Mouse (Mus musculus) hindbrain, embryonic 11.5 days (tissue): ENCODE results near the gene Dnaja4. TPM values are rescaled to one million over a fixed set of nuclear protein-coding genes. Genes with fewer than 3 reads are reported as not detected.

ENCODE experiments used
- ATAC-seq: fragments of 200-750 bp; cut with Nextera tagmentation; 2 replicates; pipeline ENCODE4 v1.8.0; 2017; ENCODE audit warnings: mild to moderate bottlenecking, moderate TSS enrichment, moderate library complexity; ENCODE audit not compliant: low FRiP score
- DNase-seq: peaks from one replicate; pipeline ENCODE4 v3.0.0-alpha.2; 2015; ENCODE audit warnings: low spot score
- H3K27ac ChIP-seq: fragments of 300-500 bp; sonication (generic); 2 replicates; pipeline ENCODE4 v1.5.1; 2014; ENCODE audit warnings: mild to moderate bottlenecking, low read depth, low read length
- H3K27me3 ChIP-seq: fragments of 300-500 bp; sonication (generic); 2 replicates; pipeline ENCODE4 v1.6.1; 2014; ENCODE audit warnings: mild to moderate bottlenecking, low read length, moderate library complexity, mixed read lengths; ENCODE audit not compliant: control insufficient read depth, insufficient read depth
- H3K36me3 ChIP-seq: fragments of 300-500 bp; sonication (generic); 2 replicates; pipeline ENCODE4 v1.6.1; 2014; ENCODE audit warnings: mild to moderate bottlenecking, low read length, moderate library complexity, mixed read lengths; ENCODE audit not compliant: control insufficient read depth, insufficient read depth
- H3K4me1 ChIP-seq: fragments of 300-500 bp; sonication (generic); replicated peaks from 2 replicates; pipeline ENCODE4 v1.6.1; 2014; ENCODE audit warnings: low read length, mixed read lengths; ENCODE audit not compliant: control insufficient read depth, insufficient read depth
- H3K4me2 ChIP-seq: fragments of 300-500 bp; sonication (generic); replicated peaks from 2 replicates; pipeline ENCODE4 v1.6.1; 2014; ENCODE audit warnings: mild to moderate bottlenecking, low read depth, low read length
- H3K4me3 ChIP-seq: fragments of 300-500 bp; sonication (generic); 2 replicates; pipeline ENCODE4 v1.5.1; 2014; ENCODE audit warnings: low read depth, low read length
- H3K9ac ChIP-seq: fragments of 300-500 bp; sonication (generic); 2 replicates; pipeline ENCODE4 v1.6.1; 2014; ENCODE audit warnings: low read depth, low read length
- H3K9me3 ChIP-seq: fragments of 300-500 bp; sonication (generic); 2 replicates; pipeline ENCODE4 v1.6.1; 2016; ENCODE audit warnings: low read length; ENCODE audit not compliant: control insufficient read depth
- WGBS: fragments of 180-500 bp; shearing (Covaris S2); extraction: QIAGEN DNeasy Blood & Tissue Kit; methylation state at CpG from one replicate; pipeline ENCODE4 v1.1.7; 2014; 5-methylcytosine and 5-hydroxymethylcytosine counted together
- polyA plus RNA-seq: library from polyadenylated mRNA; unstranded; fragments of >200 nt; fragmentation: Nextera tagmentation; extraction: Ambion mirVana; gene quantifications from 2 replicates; pipeline ENCODE4 v1.2.1, GENCODE M21; 2014

Dnaja4 gene
- polyA plus RNA-seq, 1 experiment from 2014 or later: 5.6 TPM

DNA sequence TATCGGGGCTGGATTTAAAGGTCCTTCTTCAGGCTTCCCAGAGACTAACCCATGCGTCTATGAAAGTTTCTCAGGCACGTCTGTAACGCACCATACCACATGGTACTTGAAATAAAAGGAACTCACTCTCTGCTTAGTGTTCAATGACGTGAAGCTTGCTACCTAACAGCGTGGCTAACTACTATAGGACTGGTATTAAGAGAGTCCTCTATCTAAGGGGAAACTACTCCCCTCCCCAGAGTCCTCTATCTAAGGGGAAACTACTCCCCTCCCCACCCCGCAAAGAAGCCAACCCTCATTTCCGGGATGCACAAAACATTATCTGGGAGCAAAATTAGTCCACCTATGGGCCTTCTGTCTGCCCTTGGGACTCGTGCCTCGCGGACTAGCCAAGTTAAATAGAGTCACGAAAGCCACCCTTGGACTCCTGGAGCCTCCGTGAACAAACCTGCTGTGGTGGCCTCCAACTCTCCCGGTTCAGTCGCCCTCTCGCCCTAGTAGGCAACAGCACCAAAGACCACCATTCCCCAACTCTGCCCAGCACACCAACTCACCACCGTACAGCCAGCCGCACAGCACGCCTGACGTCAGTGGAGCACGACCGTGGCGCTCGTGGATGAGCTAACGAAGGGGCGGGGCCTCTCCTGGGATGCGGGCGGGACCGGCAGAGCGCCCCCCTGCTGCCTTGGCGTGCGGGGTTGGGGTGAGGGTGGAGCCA lies 35.4 kb downstream of the Dnaja4 start, which contains the start of gene Wdr61:
Gene Wdr61 (minus strand): TSS at position 599 of the 718 bp plus-strand sequence.
- Histone ChIP-seq H3K9me3 (no peaks in the 10 kb centered on the region), H3K27ac (no peak within 1 kb of the TSS), H3K4me1 (peaks cover 4% of the 10 kb centered on the region; the same call in 1 of the 2 replicates), H3K36me3 (no peaks in the 10 kb centered on the region), H3K9ac (peak within 1 kb of the TSS; percentile 67), H3K4me3 (peak within 1 kb of the TSS; percentile 65), H3K27me3 (no peaks in the 10 kb centered on the region), H3K4me2 (peak within 1 kb of the TSS; percentile 56)
- WGBS: 2% methylated on average over 31 of the region's 32 CpGs
- ATAC-seq (peak; percentile 94), DNase-seq (peak; percentile 98)

DNA sequence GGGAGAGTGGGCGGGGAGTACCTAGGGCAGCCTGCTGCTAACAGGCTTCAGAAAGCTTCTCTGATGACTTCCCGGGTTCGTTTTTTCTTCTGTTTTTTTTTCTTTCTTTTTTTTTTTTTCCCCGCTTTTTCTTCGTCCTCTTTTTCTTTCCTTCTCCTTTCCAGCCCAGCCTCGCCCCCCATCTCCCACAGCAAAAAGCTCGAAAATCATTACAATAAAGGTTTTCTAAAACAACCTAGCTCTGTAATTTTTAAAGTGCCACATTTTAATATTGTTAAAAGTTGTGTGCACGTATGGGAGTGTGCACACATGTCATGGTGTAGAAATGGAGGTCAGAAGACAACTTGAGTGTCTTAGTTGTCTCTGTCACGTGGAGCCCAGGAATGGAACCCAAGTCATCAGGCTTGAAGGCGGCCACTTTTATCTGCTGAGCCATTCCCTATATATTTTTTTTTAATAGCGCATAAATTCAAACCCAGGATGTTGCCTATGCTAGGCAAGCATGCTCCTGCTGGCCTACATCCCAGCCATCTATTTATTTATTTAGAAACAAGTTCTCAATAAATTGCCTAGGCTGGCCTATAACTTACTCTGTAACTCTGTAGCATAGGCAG lies 36.1 kb downstream of the Dnaja4 start:
- H3K36me3 ChIP-seq: no peaks in the 10 kb centered on the region
- H3K4me3 ChIP-seq: peak overlapping the region; percentile 65
- peaks cover 4% of the 10 kb centered on the region; the same call in 1 of the 2 replicates for H3K4me1 ChIP-seq
- WGBS: 19% methylated on average over 11 of the region's 11 CpGs
- H3K9me3 ChIP-seq: no peaks in the 10 kb centered on the region
- ATAC-seq (no peak), DNase-seq (no peak)
- H3K27me3 ChIP-seq: no peaks in the 10 kb centered on the region
- peak overlapping the region; percentile 67 for H3K9ac ChIP-seq
- peak overlapping the region; percentile 56 for H3K4me2 ChIP-seq
- H3K27ac ChIP-seq: no peak overlapping the region

DNA sequence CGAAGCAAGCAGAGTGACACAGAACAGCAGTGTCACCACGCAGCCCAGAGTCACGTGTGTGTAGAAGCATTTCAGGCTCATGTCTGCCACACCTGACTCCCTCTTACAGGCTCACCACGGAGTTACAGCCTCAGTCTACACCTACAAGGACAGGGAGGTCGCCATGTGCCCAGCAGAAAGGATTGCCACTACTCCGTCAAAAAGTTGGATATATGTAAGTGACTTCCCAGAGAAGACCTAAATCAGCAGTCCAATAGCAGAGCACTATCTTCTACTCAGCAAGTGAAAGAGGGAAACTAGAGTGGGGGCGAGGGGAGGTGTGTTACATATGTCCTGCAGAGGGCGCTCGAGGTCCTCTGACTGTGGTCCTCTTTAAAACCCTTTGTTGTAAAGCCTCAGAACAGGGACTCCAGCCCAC lies 37.6 kb downstream of the Dnaja4 start:
- no peak for ATAC-seq
- H3K4me3 ChIP-seq: no peak overlapping the region
- H3K4me1 ChIP-seq: peaks cover 8% of the 10 kb centered on the region; the same call in 1 of the 2 replicates
- no peaks in the 10 kb centered on the region for H3K9me3 ChIP-seq
- H3K36me3 ChIP-seq: no peaks in the 10 kb centered on the region
- H3K27ac ChIP-seq: no peak overlapping the region
- no peak overlapping the region for H3K4me2 ChIP-seq
- 20% methylated on average over 9 of the region's 9 CpGs for WGBS
- no peak overlapping the region for H3K9ac ChIP-seq
- peak; percentile 92 for DNase-seq
- H3K27me3 ChIP-seq: no peaks in the 10 kb centered on the region

DNA sequence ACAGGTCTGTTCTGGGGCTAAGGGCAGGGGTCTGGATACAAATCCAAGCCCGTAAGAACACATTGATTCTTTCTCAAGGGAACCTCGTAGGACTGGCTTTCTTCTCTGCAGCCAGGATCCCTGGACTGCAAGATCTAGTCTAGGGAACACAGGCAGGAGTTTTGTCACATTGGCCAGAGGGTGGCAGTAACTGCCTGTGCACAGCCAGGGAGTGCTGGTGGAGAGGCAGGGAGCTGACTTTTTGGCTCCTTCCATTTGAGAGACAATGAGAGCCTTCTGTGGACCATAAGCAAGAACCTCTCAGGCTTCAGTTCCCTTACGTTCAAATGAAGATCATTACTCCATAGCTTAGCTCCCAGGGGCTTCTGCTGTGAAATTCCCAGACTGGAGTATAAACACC lies 39.7 kb downstream of the Dnaja4 start:
- Histone ChIP-seq H3K9ac (peak overlapping the region; percentile 27; the same call in 1 of the 2 replicates), H3K9me3 (no peaks in the 10 kb centered on the region), H3K4me3 (no peak overlapping the region), H3K4me1 (peaks cover 6% of the 10 kb centered on the region; the same call in 1 of the 2 replicates), H3K36me3 (no peaks in the 10 kb centered on the region), H3K27ac (no peak overlapping the region), H3K27me3 (no peaks in the 10 kb centered on the region), H3K4me2 (no peak overlapping the region)
- 14% methylated on average over 3 of the region's 3 CpGs for WGBS
- DNase-seq (peak; percentile 76), ATAC-seq (peak; percentile 32; the same call in 1 of the 2 replicates)

DNA sequence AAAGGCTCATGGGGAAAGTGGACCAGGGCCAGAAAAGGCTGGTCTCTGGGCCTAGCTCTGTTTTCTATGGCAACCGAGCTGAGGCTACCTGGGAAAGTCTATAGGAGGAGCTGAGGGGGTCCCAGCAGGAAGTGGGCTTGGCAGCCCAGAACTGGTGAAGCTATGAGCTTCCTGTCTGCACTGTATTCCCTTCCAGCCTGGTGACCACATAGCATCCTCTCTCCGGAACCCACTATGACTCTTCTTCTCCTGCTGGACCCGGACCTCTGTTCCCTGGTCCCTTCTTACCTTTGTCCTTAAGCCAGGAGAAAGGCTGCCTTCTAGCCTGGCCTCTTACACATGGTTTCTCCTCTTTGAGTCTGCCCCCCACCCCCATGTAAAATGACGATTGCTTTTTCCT lies 45.2 kb downstream of the Dnaja4 start:
- DNase-seq (no peak), ATAC-seq (no peak)
- H3K27me3 ChIP-seq: no peaks in the 10 kb centered on the region
- no peak overlapping the region for H3K9ac ChIP-seq
- no peaks in the 10 kb centered on the region for H3K36me3 ChIP-seq
- H3K4me2 ChIP-seq: no peak overlapping the region
- H3K4me1 ChIP-seq: 0 out of 2 replicates have a peak, but pooled peaks cover 5% of the 10 kb centered on the region
- no peak overlapping the region for H3K4me3 ChIP-seq
- H3K27ac ChIP-seq: no peak overlapping the region
- WGBS: 86% methylated on average over 4 of the region's 4 CpGs
- no peaks in the 10 kb centered on the region for H3K9me3 ChIP-seq

DNA sequence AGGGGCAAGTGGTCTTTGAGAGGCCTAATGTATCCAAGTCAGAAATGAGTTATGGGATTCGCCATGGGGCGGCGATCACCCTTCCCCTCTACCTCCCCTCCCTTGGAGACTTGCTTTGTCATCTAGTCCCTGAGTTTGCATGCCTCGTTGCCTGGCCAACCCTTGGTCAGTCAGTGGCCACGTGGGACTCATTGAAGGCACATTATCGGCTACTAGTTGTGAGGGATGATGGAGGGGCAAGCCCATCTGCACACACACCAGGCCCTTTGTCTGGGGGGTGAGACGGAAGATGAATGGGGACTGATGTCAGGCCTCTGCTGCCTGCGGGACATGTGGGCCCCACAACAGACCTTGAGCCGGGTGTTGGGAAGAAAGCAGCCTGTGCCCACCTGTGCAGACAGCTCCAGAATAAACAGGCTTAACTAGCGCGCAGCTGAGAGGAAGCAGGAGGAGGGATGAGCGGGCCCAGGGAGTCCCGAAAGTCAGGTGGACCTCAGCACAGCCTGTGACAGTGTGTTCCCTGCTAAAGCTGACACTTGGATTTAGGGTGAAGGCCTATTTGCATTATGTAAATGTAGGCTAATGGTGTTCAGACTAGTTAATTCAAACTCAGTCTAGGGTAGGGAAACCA lies 47.2 kb downstream of the Dnaja4 start:
- H3K36me3 ChIP-seq: no peaks in the 10 kb centered on the region
- no peaks in the 10 kb centered on the region for H3K27me3 ChIP-seq
- H3K9me3 ChIP-seq: no peaks in the 10 kb centered on the region
- DNase-seq: peak; percentile 80
- WGBS: 20% methylated on average over 13 of the region's 13 CpGs
- H3K27ac ChIP-seq: peak overlapping the region; percentile 61
- peak; percentile 93 for ATAC-seq
- H3K4me2 ChIP-seq: no peak overlapping the region
- H3K4me1 ChIP-seq: peaks cover 8% of the 10 kb centered on the region
- no peak overlapping the region for H3K9ac ChIP-seq
- H3K4me3 ChIP-seq: no peak overlapping the region

DNA sequence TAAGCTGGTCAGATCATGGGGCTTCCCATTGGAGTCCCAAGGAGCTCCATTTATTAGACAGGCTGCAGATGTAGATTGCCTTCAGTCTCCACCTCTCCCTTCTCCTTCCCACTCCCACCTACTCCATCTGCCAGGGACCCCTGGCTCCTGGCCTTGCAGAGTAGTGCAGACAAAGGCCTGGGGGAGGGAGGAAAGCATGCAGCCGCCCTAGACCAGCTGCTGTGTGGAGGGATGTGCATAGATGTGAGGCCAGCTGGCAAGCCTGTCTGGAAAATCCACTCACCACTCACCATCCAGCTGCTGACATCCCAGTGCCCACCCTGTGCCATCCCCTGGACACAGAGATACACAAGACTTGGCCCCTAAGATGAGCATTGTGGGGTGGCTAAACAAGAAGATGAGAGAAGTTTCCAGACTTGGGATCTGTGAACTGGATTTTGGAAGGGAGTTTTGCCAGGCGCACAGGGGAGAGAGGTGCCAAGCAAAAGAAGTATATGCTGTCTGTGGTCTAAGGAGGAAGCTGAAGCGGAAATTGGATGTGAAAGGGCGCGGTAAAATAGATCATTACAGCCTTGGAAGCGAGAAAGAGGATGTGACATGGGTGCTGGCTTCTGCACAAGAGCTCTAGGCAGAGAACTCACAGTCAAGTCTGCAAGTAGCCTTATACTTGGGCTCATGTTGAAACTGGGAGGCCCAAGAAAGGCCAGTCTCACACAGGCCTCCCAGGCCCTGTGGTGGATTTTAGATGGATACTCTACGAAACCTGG lies 51.7 kb downstream of the Dnaja4 start:
- Histone ChIP-seq H3K9me3 (no peaks in the 10 kb centered on the region), H3K4me3 (no peak overlapping the region), H3K27me3 (no peaks in the 10 kb centered on the region), H3K4me2 (no peak overlapping the region), H3K9ac (no peak overlapping the region), H3K4me1 (peaks cover 12% of the 10 kb centered on the region), H3K27ac (0 out of 2 replicates have a peak overlapping the region, but pooled peaks have one; percentile 42), H3K36me3 (no peaks in the 10 kb centered on the region)
- 82% methylated on average over 7 of the region's 7 CpGs for WGBS
- ATAC-seq: no peak
- no peak for DNase-seq

DNA sequence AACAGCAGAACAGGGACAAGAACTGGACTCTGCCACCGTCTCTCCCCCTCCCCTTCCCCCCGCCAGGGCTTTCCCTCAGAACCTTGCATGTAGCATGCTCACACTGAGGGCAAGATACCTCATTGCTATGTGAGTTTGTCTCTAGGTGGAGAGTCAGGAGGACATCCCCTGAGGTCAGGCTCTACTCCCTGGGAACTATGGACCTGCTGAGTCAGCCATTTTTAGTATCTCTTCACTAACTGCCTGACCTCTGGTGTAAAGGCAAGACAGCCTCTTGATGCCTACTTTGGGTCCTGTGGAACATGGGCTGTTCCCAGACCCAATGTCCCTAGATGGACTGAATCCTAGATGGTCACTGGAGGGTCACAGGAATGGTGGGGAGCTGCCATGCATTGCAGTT lies 53.0 kb downstream of the Dnaja4 start:
- H3K27ac ChIP-seq: peak overlapping the region; percentile 70
- 0 out of 2 replicates have a peak, but pooled peaks have one; percentile 13 for ATAC-seq
- peaks cover 11% of the 10 kb centered on the region for H3K4me1 ChIP-seq

More for the DNA sequence above, 53.0 kb downstream of the Dnaja4 start:
- Histone ChIP-seq H3K4me3 (no peak overlapping the region), H3K4me2 (no peak overlapping the region; the same call in 1 of the 2 replicates), H3K9me3 (no peaks in the 10 kb centered on the region), H3K9ac (0 out of 2 replicates have a peak overlapping the region, but pooled peaks have one; percentile 7), H3K27me3 (no peaks in the 10 kb centered on the region), H3K36me3 (no peaks in the 10 kb centered on the region)
- WGBS: 82% methylated on average over 2 of the region's 2 CpGs
- DNase-seq: no peak
